Mouse (Mus musculus): ENCODE data around the gene Nkiras2.
"Not testable (repeated sequence)": the region's sequence is repeated elsewhere in the genome, so short reads cannot be mapped to it uniquely, and the experiment has no call there.

The Nkiras2 gene

GRCm38 (mm10) chr11:100618761-100619484 is at the start of gene Nkiras2:
Gene Nkiras2 (plus strand): TSS chr11:100619244.
- peak; percentile 86 for DNase-seq (ENCODE audit: low read depth, low spot score)

- no peak for DNase-seq (ENCODE audit: low read depth, low spot score)
These were observed 49.3 kb upstream of the Nkiras2 start for GRCm38 (mm10) chr11:100569789-100570188.

GRCm38 (mm10) chr11:100570430-100571201 is 48.4 kb upstream of the Nkiras2 start:
- peak; percentile 75 for DNase-seq (ENCODE audit: low read depth, low spot score)

GRCm38 (mm10) chr11:100571202-100571567 is 47.9 kb upstream of the Nkiras2 start:
- peak; percentile 44 for DNase-seq (ENCODE audit: low read depth, low spot score)

GRCm38 (mm10) chr11:100574188-100574587 is 44.9 kb upstream of the Nkiras2 start:
- peak; percentile 77 for DNase-seq (ENCODE audit: low read depth, low spot score)

GRCm38 (mm10) chr11:100574708-100575483 is 44.1 kb upstream of the Nkiras2 start, which contains the start of gene Cnp:
Gene Cnp (plus strand): TSS chr11:100574904.
- DNase-seq (ENCODE audit: low read depth, low spot score) = peak; percentile 87

- no peak for DNase-seq (ENCODE audit: low read depth, low spot score)
These were observed 43.6 kb upstream of the Nkiras2 start for GRCm38 (mm10) chr11:100575484-100575855.

GRCm38 (mm10) chr11:100576256-100576655 is 42.8 kb upstream of the Nkiras2 start:
- DNase-seq (ENCODE audit: low read depth, low spot score) = no peak

- no peak for DNase-seq (ENCODE audit: low read depth, low spot score)
These were observed 41.0 kb upstream of the Nkiras2 start for GRCm38 (mm10) chr11:100577852-100578599.

GRCm38 (mm10) chr11:100579116-100579799 is 39.8 kb upstream of the Nkiras2 start:
- no peak for DNase-seq (ENCODE audit: low read depth, low spot score)

GRCm38 (mm10) chr11:100580275-100580674 is 38.8 kb upstream of the Nkiras2 start:
- DNase-seq (ENCODE audit: low read depth, low spot score) = no peak

GRCm38 (mm10) chr11:100581756-100582155 is 37.3 kb upstream of the Nkiras2 start:
- DNase-seq (ENCODE audit: low read depth, low spot score) = no peak

- DNase-seq (ENCODE audit: low read depth, low spot score) = not testable (repeated sequence)
These were observed 36.6 kb upstream of the Nkiras2 start for GRCm38 (mm10) chr11:100582413-100582812.

GRCm38 (mm10) chr11:100582836-100583235 is 36.2 kb upstream of the Nkiras2 start:
- DNase-seq (ENCODE audit: low read depth, low spot score) = no peak

GRCm38 (mm10) chr11:100584561-100584961 is 34.5 kb upstream of the Nkiras2 start:
- DNase-seq (ENCODE audit: low read depth, low spot score) = peak; percentile 43

GRCm38 (mm10) chr11:100585148-100585547 is 33.9 kb upstream of the Nkiras2 start:
- DNase-seq (ENCODE audit: low read depth, low spot score) = no peak

- DNase-seq (ENCODE audit: low read depth, low spot score) = peak; percentile 62
These were observed 30.6 kb upstream of the Nkiras2 start for GRCm38 (mm10) chr11:100588462-100588861.

- DNase-seq (ENCODE audit: low read depth, low spot score) = no peak
These were observed 26.5 kb upstream of the Nkiras2 start for GRCm38 (mm10) chr11:100592346-100593046.

GRCm38 (mm10) chr11:100594608-100595007 is 24.4 kb upstream of the Nkiras2 start:
- DNase-seq (ENCODE audit: low read depth, low spot score) = no peak

- no peak for DNase-seq (ENCODE audit: low read depth, low spot score)
These were observed 23.5 kb upstream of the Nkiras2 start for GRCm38 (mm10) chr11:100595533-100595932.
